Mouse (Mus musculus) T-helper 2 cell (primary cell): Measurements from ENCODE around the gene Mocs1.

ENCODE experiments used
- in situ Hi-C: fragments of 300-600 bp; cut with MboI, MseI; formaldehyde crosslinking; loops from one replicate; pipeline ENCODE4 v1.15.1; 2025; ENCODE audit warnings: high pct_unique_total_duplicates

Mocs1 gene

DNA sequence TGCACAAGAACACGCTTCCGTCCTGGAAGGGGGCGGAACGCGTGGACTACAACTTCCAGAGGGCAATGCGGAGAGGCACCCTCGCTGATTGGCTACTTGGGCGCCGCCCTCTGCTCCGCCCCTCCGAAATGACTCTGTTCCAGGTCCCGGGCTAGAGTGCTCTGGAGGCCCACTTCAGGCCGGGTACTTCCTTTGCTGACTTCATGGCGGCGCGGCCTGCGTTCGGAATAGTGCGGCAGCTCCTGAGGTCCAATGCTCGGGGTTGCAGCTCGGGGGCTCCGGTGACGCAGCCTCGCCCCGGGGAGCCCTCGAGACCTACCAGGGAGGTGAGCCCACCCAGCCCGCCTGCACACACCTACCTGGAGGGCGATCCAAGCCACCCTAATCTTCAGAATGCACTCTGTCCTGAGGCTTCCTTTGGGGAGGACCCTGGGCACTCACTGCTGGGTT is at the start of gene Mocs1:
Gene Mocs1 (plus strand): TSS at position 124 of the 450 bp plus-strand sequence.
- in situ Hi-C loops = no loop called here

DNA sequence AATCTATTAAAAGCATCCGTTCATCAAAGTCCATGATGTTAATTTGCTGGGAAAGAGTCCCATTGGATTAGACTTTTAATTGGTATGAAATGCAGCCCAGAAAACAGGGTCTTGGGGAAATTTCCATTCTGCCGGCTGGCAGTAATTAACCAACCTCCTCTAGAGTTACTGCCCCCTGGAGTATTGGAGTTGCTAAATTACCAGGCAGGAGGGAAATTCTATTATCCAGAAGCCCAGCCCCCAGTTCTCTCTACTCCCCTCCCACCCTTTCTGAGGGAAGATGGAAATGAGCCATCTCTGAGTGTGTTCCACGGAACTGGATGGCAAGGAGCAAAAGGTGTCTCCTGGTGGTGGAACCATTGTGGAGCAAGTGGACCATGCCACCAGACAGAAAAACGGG is 48.5 kb upstream of the Mocs1 start:
- in situ Hi-C loops = no loop called here

GRCm38 (mm10) chr17:49384217-49384943 is 43.8 kb upstream of the Mocs1 start:
- in situ Hi-C loops = no loop called here

- in situ Hi-C loops = no loop called here
Observed at GRCm38 (mm10) chr17:49387741-49388140, 40.4 kb upstream of the Mocs1 start.

DNA sequence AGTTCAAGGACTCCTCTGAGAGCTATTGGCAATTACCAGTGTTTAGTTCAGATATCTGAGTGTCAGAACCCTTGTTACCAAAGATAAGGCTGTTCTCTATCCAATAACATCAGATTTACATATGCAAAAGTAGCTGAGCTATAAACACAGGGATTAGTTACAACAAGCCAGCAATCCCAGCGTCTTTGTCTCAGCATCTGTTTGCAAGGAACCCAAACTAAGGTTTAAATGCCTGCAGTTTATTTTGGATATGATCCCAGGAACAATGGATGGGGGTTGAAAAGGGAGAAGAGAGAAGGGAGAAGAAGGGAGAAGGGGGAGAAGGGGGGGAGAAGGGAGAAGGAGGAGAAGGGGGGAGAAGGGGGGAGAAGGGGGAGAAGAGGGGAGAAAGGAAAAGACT is 35.4 kb upstream of the Mocs1 start:
- in situ Hi-C loops = loop anchor here (5.0 kb wide), 1 partner anchor 120 kb away; no protein-coding TSS in a partner anchor

DNA sequence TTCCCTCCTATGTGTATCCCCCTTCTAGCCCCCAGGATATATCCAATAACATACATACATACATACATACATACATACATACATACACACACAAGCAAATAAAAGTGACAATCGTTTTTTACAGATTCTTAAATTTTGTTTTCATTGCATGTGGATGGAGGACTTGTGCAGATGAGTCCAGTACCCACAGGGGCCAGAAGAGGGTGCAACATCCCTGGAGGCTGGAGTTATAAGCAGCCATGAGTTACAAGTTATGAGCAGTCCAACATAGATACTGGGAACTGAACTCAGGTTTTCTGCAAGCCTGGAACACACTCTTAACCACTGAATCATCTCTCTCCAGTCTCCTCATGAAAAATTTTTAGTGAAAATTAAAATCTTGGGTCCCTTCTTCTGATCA is 33.3 kb upstream of the Mocs1 start:
- in situ Hi-C loops = loop anchor here (5.0 kb wide), 1 partner anchor 123 kb away; no protein-coding TSS in a partner anchor

- in situ Hi-C loops = no loop called here
Observed at GRCm38 (mm10) chr17:49399605-49400004, 28.6 kb upstream of the Mocs1 start.

DNA sequence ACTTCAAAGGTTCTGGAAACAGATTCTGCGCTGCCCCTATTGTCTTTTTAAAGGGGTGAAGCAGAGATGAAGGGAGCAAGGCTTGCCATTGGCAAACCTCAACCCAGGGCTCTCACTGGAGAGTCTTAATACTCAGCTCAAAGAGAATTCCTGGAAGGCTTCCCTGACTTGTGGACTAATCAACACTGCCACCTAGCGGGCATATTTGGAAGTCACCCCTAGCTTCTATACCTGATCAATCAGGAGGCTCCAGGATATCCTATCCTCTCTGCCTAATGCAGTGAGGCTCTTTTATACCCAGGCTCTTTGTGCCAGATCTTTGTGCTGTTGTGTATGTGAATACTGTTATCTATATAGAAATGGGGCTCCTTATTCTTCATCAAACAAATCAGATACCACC is 28.0 kb upstream of the Mocs1 start:
- in situ Hi-C loops = no loop called here

DNA sequence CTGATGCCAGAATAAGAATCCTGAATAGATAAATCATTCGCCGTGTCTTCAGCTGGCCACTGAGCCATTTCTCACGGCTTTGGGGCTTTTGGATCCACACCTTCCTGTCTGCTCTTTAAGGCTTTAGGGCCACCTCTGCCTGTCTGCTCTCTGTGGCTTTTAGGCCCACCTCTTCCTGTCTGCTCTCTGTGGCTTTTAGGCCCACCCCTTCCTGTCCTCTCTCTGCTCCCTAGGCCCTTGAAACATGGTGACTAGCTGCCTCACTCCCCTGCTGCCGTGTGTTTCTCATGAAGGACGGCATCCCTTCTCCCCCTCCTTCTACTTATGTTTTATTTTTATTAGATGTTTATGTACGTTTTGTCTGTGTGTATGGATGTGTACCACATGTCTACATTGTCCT is 25.0 kb upstream of the Mocs1 start:
- in situ Hi-C loops = no loop called here

DNA sequence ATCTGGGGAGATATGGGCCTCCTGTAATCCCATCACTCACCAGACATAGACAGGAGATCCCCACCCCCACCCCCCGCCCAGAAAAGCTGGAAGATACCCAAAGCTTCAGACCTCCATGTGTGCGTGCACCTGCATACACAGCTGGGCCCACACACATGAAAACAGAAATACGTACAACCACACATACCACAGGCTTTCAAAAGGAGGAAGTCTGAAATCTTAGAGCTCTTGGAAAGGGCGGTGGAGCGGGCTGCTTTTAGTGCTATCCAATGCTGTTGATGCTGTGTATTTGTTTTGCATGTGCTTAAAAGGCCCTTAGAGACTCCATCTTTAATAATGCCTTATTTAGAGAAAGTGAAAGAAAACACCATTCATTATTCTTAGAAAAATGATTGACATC is 22.2 kb upstream of the Mocs1 start:
- in situ Hi-C loops = no loop called here

GRCm38 (mm10) chr17:49412974-49413373 is 15.2 kb upstream of the Mocs1 start:
- in situ Hi-C loops = no loop called here

- in situ Hi-C loops = no loop called here
Observed at GRCm38 (mm10) chr17:49413554-49413953, 14.6 kb upstream of the Mocs1 start.

DNA sequence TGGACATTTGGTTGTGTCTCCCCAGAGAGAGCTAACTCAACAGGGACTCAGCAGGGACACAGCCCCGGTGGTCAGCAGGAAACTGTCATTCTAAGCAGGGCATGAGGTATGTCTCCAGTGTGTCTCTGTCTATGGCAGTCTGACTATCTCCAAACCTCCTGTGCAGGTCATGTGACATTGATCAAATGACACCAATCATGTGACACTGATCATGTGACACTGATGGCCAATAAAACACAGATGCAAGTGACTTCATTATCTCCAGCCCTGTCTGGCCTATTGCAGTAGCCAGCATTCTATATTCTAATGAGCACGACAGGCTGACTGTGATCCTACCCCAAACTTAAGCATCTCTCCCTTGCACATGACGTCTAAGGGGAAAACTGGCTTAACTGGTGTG is 11.9 kb upstream of the Mocs1 start:
- in situ Hi-C loops = no loop called here

- in situ Hi-C loops = no loop called here
Observed at GRCm38 (mm10) chr17:49419813-49420212, 8.3 kb upstream of the Mocs1 start.

GRCm38 (mm10) chr17:49422286-49423066 is 5.7 kb upstream of the Mocs1 start:
- in situ Hi-C loops = no loop called here

GRCm38 (mm10) chr17:49423067-49423325 is 5.2 kb upstream of the Mocs1 start:
- in situ Hi-C loops = no loop called here

GRCm38 (mm10) chr17:49423872-49424271 is 4.3 kb upstream of the Mocs1 start:
- in situ Hi-C loops = no loop called here

DNA sequence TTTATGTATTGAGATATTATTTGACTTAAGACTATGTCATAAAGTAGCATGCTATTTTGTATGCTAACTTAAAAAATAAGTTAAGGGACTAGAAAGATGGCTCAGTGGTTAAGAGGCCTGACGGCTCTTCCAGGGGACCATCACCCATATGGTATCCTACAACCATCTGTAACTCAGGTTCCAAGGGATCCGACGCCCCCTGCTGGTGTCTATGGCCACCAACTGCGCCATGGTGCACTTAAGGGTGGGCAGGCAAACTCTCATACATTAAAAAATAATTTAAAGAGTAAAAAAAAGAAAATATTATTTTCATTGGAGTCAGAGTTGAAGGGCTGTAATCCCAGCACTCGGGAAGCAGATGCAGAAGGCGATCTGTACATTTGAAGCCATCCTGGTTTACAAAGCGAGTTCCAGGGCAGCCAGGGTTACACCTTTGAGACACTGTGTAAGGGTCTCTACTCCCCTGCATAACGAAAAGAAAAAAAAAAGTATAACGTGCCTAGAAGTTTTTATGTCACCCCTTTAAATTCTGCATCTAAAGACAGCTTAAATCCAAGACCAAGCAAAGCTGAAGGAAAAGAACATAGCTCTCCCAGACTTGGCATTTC is 427 bp upstream of the Mocs1 start:
- in situ Hi-C loops = no loop called here

DNA sequence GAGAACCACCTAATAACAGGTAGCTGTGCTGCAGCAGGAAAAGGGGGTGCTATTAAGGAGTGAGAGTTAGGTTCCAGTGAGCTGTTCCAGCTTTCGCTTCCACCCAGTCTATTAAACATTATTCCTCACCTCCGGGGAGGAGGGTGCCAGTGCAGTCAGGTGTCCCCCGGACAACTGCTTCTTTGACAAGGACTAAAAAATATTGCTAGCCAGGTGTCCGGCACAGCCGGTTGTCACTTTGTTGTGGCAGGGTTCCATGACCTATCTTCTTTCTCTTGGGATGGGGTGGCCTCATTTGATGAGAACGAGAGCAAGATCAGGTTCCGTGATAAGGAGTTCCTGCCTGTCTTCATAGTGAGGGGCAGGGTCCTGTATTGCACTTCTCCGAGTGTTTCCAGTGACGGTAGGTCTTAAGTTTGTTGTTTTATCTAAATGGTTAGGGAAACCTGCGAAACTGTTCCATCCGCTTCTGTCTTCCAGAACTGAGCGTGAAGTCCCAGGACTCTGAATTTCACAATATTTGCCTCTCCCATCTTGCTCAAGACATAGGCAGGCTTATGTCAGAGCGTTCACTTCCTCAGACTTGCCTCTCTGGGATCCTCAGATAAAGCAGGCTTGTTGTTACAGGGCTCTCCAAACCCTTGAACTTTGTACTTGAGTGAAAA is 721 bp downstream of the Mocs1 start:
- in situ Hi-C loops = no loop called here

GRCm38 (mm10) chr17:49429471-49430129 is 1.4 kb downstream of the Mocs1 start:
- in situ Hi-C loops = no loop called here

- in situ Hi-C loops = no loop called here
Observed at GRCm38 (mm10) chr17:49430136-49430535, 2.0 kb downstream of the Mocs1 start.

DNA sequence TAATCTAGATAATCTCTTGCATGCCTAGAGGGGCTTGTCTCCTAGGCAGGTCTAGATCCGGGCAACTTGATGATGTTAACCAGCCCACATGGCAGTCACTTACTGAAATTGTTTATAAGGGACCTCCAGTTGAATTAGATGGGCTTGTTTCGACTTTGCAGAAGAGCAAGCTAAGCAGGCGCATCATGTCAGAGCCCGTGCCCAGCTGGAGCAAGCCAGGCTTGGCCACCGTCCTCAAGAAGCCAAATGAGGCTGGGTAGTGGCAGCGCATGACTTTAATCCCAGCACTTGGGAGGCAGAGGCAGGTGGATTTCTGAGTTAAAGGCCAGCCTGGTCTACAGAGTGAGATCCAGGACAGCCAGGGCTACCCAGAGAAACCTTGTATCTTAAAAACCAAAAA is 3.0 kb downstream of the Mocs1 start:
- in situ Hi-C loops = no loop called here
